Mouse (Mus musculus): ENCODE measurements at regions not wholly inside any gene's neighbourhood (a gene's known extent, or its start where the extent isn't known, plus 50 kb on each side); places are given as distances from the start of the nearest gene placed in this dataset.

DNA sequence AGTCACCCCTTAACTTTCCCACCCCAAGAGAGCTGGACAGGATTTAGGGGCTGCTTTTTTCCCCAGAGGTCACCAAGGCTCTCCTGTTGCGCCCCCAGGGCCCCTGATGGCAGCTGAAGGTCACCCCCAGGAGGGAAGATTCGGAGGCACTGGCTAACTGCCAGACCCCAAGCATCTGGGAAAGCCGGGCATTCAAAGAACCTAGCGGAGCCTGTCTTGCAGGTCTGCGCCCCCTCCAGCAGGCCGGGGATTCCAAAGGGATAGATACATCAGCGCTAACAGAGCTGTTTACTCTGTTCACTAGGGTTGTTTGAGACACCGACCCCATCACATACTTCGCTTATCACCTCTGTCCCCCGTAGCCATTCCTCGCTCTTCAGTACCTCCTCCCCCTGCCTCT is 154.6 kb upstream of the Usp9x start:
- WGBS, result 41% methylated on average over 11 of the region's 11 CpGs
- no peaks in the 10 kb centered on the region for H3K9me3 ChIP-seq (ENCODE audit: control insufficient read depth, low read depth, low read length)
- H3K36me3 ChIP-seq (ENCODE audit: control insufficient read depth, insufficient read depth, low read length), result no peaks in the 10 kb centered on the region
- no peak for ATAC-seq (ENCODE audit: insufficient number of reproducible peaks, insufficient read depth, low FRiP score, low read depth)
- H3K9ac ChIP-seq (replicated peaks; ENCODE audit: low read depth, low read length), result no peak overlapping the region
- H3K4me3 ChIP-seq (ENCODE audit: low read depth, low read length), result no peak overlapping the region; the same call in 1 of the 2 replicates
- H3K4me2 ChIP-seq (replicated peaks; ENCODE audit: low read depth, low read length), result peak overlapping the region; percentile 28
- no peak overlapping the region for H3K27ac ChIP-seq (ENCODE audit: low read length)
- H3K4me1 ChIP-seq (ENCODE audit: control insufficient read depth, insufficient read depth, low read length), result no peaks in the 10 kb centered on the region
- H3K27me3 ChIP-seq (ENCODE audit: control insufficient read depth, insufficient read depth, low read length), result no peaks in the 10 kb centered on the region

DNA sequence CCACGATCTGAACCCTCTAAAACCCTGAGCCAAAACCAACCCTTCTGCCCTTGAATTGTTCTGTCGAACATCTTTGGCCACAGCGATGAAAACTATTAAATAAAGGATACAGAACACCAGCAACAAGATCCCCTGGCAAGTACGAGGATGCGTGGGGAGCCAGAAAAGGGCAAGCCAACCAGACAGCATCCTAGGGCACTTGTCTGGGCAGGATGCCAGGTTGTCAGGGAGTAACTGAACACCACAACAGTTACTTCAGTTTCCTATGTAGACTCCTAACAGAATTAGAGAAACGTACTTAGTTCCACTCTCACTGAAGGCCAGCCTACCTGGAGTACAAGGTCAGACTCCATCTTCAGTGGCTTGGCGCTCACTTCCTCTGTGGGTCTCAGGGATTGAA is 138.4 kb upstream of the Med14 start:
- Histone ChIP-seq H3K9ac (replicated peaks; ENCODE audit: low read depth, low read length) (no peak overlapping the region), H3K9me3 (ENCODE audit: control insufficient read depth, low read depth, low read length) (no peaks in the 10 kb centered on the region), H3K27me3 (ENCODE audit: control insufficient read depth, insufficient read depth, low read length) (no peaks in the 10 kb centered on the region), H3K4me3 (ENCODE audit: low read depth, low read length) (no peak overlapping the region), H3K4me2 (replicated peaks; ENCODE audit: low read depth, low read length) (no peak overlapping the region), H3K36me3 (ENCODE audit: control insufficient read depth, insufficient read depth, low read length) (no peaks in the 10 kb centered on the region), H3K4me1 (ENCODE audit: control insufficient read depth, insufficient read depth, low read length) (no peaks in the 10 kb centered on the region), H3K27ac (ENCODE audit: low read length) (no peak overlapping the region)
- 75% methylated on average over 7 of the region's 7 CpGs for WGBS
- no peak for ATAC-seq (ENCODE audit: insufficient number of reproducible peaks, insufficient read depth, low FRiP score, low read depth)

DNA sequence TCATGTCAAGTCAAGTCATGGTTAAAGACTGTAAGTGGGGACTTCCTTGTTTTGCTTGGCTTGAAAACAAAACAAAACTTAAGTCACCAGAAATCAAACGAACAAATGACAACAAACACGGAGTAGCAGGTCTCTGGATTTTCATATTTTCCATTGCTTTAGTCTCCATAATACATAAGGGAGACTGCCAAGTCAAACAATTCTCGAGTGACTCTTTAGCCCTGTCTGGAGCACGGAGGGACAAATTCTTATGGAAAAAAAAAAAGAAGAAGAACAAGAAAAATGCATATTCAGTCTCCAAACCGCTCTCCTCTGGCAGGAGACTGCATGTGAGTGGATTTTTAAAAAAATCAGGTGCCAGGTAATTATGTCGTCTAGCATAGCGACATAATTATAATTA is 129.6 kb upstream of the Med14 start:
- no peak overlapping the region for H3K4me3 ChIP-seq (ENCODE audit: low read depth, low read length)
- H3K27me3 ChIP-seq (ENCODE audit: control insufficient read depth, insufficient read depth, low read length), result no peaks in the 10 kb centered on the region
- ATAC-seq (ENCODE audit: insufficient number of reproducible peaks, insufficient read depth, low FRiP score, low read depth), result no peak
- H3K9me3 ChIP-seq (ENCODE audit: control insufficient read depth, low read depth, low read length), result no peaks in the 10 kb centered on the region
- no peak overlapping the region for H3K4me2 ChIP-seq (replicated peaks; ENCODE audit: low read depth, low read length)
- no peak overlapping the region for H3K27ac ChIP-seq (ENCODE audit: low read length)
- WGBS, result 75% methylated on average over 7 of the region's 7 CpGs
- H3K4me1 ChIP-seq (ENCODE audit: control insufficient read depth, insufficient read depth, low read length), result no peaks in the 10 kb centered on the region
- H3K9ac ChIP-seq (replicated peaks; ENCODE audit: low read depth, low read length), result no peak overlapping the region
- H3K36me3 ChIP-seq (ENCODE audit: control insufficient read depth, insufficient read depth, low read length), result no peaks in the 10 kb centered on the region

GRCm38 (mm10) chrX:12889482-12889808 is 127.6 kb upstream of the Med14 start:
- H3K9ac ChIP-seq (replicated peaks; ENCODE audit: low read depth, low read length), result no peak overlapping the region
- no peaks in the 10 kb centered on the region for H3K27me3 ChIP-seq (ENCODE audit: control insufficient read depth, insufficient read depth, low read length)
- no peak overlapping the region for H3K4me2 ChIP-seq (replicated peaks; ENCODE audit: low read depth, low read length)
- H3K4me1 ChIP-seq (ENCODE audit: control insufficient read depth, insufficient read depth, low read length), result no peaks in the 10 kb centered on the region
- no peak overlapping the region for H3K27ac ChIP-seq (ENCODE audit: low read length)
- H3K36me3 ChIP-seq (ENCODE audit: control insufficient read depth, insufficient read depth, low read length), result no peaks in the 10 kb centered on the region
- no peak for ATAC-seq (ENCODE audit: insufficient number of reproducible peaks, insufficient read depth, low FRiP score, low read depth)
- no peak overlapping the region for H3K4me3 ChIP-seq (ENCODE audit: low read depth, low read length)
- WGBS, result 48% methylated on average over 2 of the region's 3 CpGs
- H3K9me3 ChIP-seq (ENCODE audit: control insufficient read depth, low read depth, low read length), result no peaks in the 10 kb centered on the region

DNA sequence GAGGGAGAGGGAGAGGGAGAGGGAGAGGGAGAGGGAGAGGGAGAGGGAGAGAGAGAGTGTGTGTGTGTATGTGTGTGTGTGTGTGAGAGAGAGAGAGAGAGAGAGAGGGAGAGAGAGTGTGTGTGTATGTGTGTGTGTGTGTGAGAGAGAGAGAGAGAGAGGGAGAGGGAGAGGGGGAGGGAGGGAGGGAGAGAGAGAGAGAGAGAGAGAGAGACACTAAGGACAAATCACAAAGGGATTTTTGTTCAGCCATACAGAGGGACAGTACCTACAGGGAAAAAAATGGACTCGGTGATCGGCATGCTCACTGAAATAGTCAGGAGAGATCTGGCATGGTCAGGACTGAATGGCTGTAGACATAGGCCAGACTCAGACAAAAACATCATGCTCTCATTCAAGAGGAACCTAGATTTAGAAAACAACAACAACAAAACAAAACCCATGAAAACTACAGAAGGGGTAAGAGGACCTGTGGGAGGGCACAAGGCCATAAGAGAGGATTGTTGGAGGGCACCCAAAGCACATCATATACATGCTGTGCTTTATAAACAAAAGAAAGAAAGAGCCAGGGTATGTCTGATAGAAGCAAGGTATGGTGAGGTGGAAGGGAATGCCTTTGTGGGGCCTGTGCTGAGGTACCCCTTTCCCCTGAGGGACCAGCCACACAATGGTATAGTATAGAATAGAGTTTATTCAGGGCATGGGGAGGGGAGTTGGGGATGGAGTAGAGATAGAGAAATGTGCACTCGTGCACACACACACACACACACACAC is 127.0 kb upstream of the Med14 start:
- no peaks in the 10 kb centered on the region for H3K9me3 ChIP-seq (ENCODE audit: control insufficient read depth, low read depth, low read length)
- no peaks in the 10 kb centered on the region for H3K27me3 ChIP-seq (ENCODE audit: control insufficient read depth, insufficient read depth, low read length)
- H3K4me3 ChIP-seq (ENCODE audit: low read depth, low read length), result no peak overlapping the region
- no peak overlapping the region for H3K9ac ChIP-seq (replicated peaks; ENCODE audit: low read depth, low read length)
- 78% methylated on average over 3 of the region's 3 CpGs for WGBS
- H3K4me2 ChIP-seq (replicated peaks; ENCODE audit: low read depth, low read length), result no peak overlapping the region
- no peak overlapping the region for H3K27ac ChIP-seq (ENCODE audit: low read length)
- ATAC-seq (ENCODE audit: insufficient number of reproducible peaks, insufficient read depth, low FRiP score, low read depth), result no peak
- no peaks in the 10 kb centered on the region for H3K4me1 ChIP-seq (ENCODE audit: control insufficient read depth, insufficient read depth, low read length)
- no peaks in the 10 kb centered on the region for H3K36me3 ChIP-seq (ENCODE audit: control insufficient read depth, insufficient read depth, low read length)

DNA sequence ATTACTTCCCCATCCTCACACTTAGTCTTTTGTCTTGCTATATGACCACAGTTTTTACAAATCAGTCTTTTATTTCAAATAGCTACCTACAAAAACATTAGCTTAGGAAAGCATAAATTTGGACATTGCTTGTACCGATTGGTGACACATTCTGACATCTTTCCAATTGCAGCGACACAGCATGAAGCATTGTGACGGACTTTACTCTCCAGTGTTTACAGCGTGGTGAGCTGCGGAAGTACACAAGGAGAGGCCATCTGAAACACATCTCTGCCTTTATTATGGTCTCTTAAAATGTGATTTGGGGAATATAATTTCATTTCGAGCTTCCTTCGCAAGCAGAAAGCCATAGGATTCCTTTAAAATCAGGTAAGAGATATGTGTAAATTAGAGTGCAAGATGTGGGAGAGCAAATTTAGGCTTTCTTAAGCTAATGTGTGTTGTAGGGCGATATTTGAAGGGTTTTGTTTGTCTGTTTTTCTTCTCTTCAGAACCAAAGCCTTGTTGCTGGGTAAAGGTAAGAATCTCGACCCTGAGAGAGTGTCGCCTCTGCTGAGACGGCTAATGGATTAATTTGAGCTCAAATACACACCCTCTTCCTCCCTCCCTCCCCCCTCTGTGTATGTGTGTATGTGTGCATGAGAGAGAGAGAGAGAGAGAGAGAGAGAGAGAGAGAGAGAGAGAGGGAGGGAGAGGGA is 126.3 kb upstream of the Med14 start:
- no peak overlapping the region for H3K9ac ChIP-seq (replicated peaks; ENCODE audit: low read depth, low read length)
- H3K4me3 ChIP-seq (ENCODE audit: low read depth, low read length), result no peak overlapping the region
- no peak overlapping the region for H3K4me2 ChIP-seq (replicated peaks; ENCODE audit: low read depth, low read length)
- H3K36me3 ChIP-seq (ENCODE audit: control insufficient read depth, insufficient read depth, low read length), result no peaks in the 10 kb centered on the region
- 61% methylated on average over 11 of the region's 11 CpGs for WGBS
- ATAC-seq (ENCODE audit: insufficient number of reproducible peaks, insufficient read depth, low FRiP score, low read depth), result no peak
- no peaks in the 10 kb centered on the region for H3K27me3 ChIP-seq (ENCODE audit: control insufficient read depth, insufficient read depth, low read length)
- H3K27ac ChIP-seq (ENCODE audit: low read length), result no peak overlapping the region
- no peaks in the 10 kb centered on the region for H3K9me3 ChIP-seq (ENCODE audit: control insufficient read depth, low read depth, low read length)
- no peaks in the 10 kb centered on the region for H3K4me1 ChIP-seq (ENCODE audit: control insufficient read depth, insufficient read depth, low read length)

- H3K27me3 ChIP-seq (ENCODE audit: control insufficient read depth, insufficient read depth, low read length), result no peaks in the 10 kb centered on the region
- ATAC-seq (ENCODE audit: insufficient number of reproducible peaks, insufficient read depth, low FRiP score, low read depth), result no peak
- no peak overlapping the region for H3K4me2 ChIP-seq (replicated peaks; ENCODE audit: low read depth, low read length)
- H3K9ac ChIP-seq (replicated peaks; ENCODE audit: low read depth, low read length), result no peak overlapping the region
- WGBS, result 53% methylated on average over 2 of the region's 2 CpGs
- H3K36me3 ChIP-seq (ENCODE audit: control insufficient read depth, insufficient read depth, low read length), result no peaks in the 10 kb centered on the region
- no peaks in the 10 kb centered on the region for H3K4me1 ChIP-seq (ENCODE audit: control insufficient read depth, insufficient read depth, low read length)
- no peak overlapping the region for H3K27ac ChIP-seq (ENCODE audit: low read length)
- H3K4me3 ChIP-seq (ENCODE audit: low read depth, low read length), result no peak overlapping the region
- H3K9me3 ChIP-seq (ENCODE audit: control insufficient read depth, low read depth, low read length), result no peaks in the 10 kb centered on the region
Measured at GRCm38 (mm10) chrX:12887516-12887915, 125.6 kb upstream of the Med14 start.

- WGBS, result 26% methylated on average over 18 of the region's 18 CpGs
Measured at GRCm38 (mm10) chrX:12886160-12887048, 124.5 kb upstream of the Med14 start.

More at GRCm38 (mm10) chrX:12886160-12887048, 124.5 kb upstream of the Med14 start:
- H3K4me2 ChIP-seq (replicated peaks; ENCODE audit: low read depth, low read length), result peak overlapping the region; percentile 34; the same call in 1 of the 2 replicates
- no peak overlapping the region for H3K27ac ChIP-seq (ENCODE audit: low read length)
- H3K36me3 ChIP-seq (ENCODE audit: control insufficient read depth, insufficient read depth, low read length), result no peaks in the 10 kb centered on the region
- H3K4me3 ChIP-seq (ENCODE audit: low read depth, low read length), result 0 out of 2 replicates have a peak overlapping the region, but pooled peaks have one; percentile 19
- H3K27me3 ChIP-seq (ENCODE audit: control insufficient read depth, insufficient read depth, low read length), result no peaks in the 10 kb centered on the region
- no peaks in the 10 kb centered on the region for H3K4me1 ChIP-seq (ENCODE audit: control insufficient read depth, insufficient read depth, low read length)
- no peak overlapping the region for H3K9ac ChIP-seq (replicated peaks; ENCODE audit: low read depth, low read length)
- H3K9me3 ChIP-seq (ENCODE audit: control insufficient read depth, low read depth, low read length), result no peaks in the 10 kb centered on the region
- ATAC-seq (ENCODE audit: insufficient number of reproducible peaks, insufficient read depth, low FRiP score, low read depth), result no peak
